In genomic region chr11:68388655-68389015, GRCm38 (mm10) we compare ENCODE assay signal across 20 mouse cellular contexts. TPM values are rescaled to one million over a fixed set of nuclear protein-coding genes. Genes with fewer than 3 reads are reported as not detected.
DNase-seq lines count a peak whose midpoint lies in the region; ATAC-seq and TF ChIP-seq lines count a peak whose summit lies in the region.
"Had no signal": no experiment of that assay in that cellular context is flagged by ENCODE, and none has a peak within 500 bp of the region (broad histone marks: within the 10 kb centered on the region; RNA-seq: fewer than 3 reads in every experiment).

No protein-coding gene starts in this region.

- no peak for TF ChIP-seq CTCF in heart, adult 2 months (IDR thresholded peaks at IDR 0.05)
- TF ChIP-seq CTCF in hindbrain, postnatal 0 days (IDR thresholded peaks at IDR 0.05; ENCODE audit: low read depth): no peak

- peaks cover 15% of the 10 kb centered on the region for H3K4me1 ChIP-seq in heart, adult 2 months (ENCODE audit: control insufficient read depth, insufficient read depth, low read length)
- peaks cover 12% of the 10 kb centered on the region for H3K4me1 ChIP-seq in hindbrain, embryonic 11.5 days (replicated peaks; ENCODE audit: control insufficient read depth, insufficient read depth, low read length)
- H3K4me1 ChIP-seq in hindbrain, postnatal 0 days (ENCODE audit: insufficient read depth, low read length): peaks cover 9% of the 10 kb centered on the region
- peaks cover 72% of the 10 kb centered on the region for H3K4me1 ChIP-seq in neural tube, embryonic 13.5 days (replicated peaks)

- no peak overlapping the region for H3K9ac ChIP-seq in heart, adult 2 months (ENCODE audit: low read depth, low read length)
- no peak overlapping the region for H3K9ac ChIP-seq in hindbrain, embryonic 11.5 days (ENCODE audit: low read depth, low read length)
- H3K9ac ChIP-seq in hindbrain, postnatal 0 days (replicated peaks; ENCODE audit: low read length): no peak overlapping the region
- no peak overlapping the region for H3K9ac ChIP-seq in neural tube, embryonic 13.5 days
- H3K9ac ChIP-seq: forebrain, embryonic 15.5 days; liver, postnatal 0 days; stomach, embryonic 15.5 days had no signal

- 79% methylated on average over 1 of the region's 1 CpGs for WGBS in heart, adult 2 months
- WGBS in hindbrain, embryonic 11.5 days: 10% methylated on average over 1 of the region's 1 CpGs
- WGBS in hindbrain, postnatal 0 days: 59% methylated on average over 1 of the region's 1 CpGs
- WGBS in neural tube, embryonic 13.5 days: 20% methylated on average over 1 of the region's 1 CpGs

- H3K9me3 ChIP-seq in hindbrain, embryonic 11.5 days (ENCODE audit: control insufficient read depth, low read length): no peaks in the 10 kb centered on the region
- H3K9me3 ChIP-seq in hindbrain, postnatal 0 days (ENCODE audit: low read length): no peaks in the 10 kb centered on the region
- no peaks in the 10 kb centered on the region for H3K9me3 ChIP-seq in neural tube, embryonic 13.5 days
- H3K9me3 ChIP-seq: forebrain, embryonic 15.5 days; stomach, embryonic 15.5 days had no signal

- no peak overlapping the region for H3K4me2 ChIP-seq in hindbrain, embryonic 11.5 days (replicated peaks; ENCODE audit: low read depth, low read length)
- H3K4me2 ChIP-seq in hindbrain, postnatal 0 days (ENCODE audit: low read depth, low read length): no peak overlapping the region
- 0 out of 2 replicates have a peak overlapping the region, but pooled peaks have one; percentile 94 for H3K4me2 ChIP-seq in neural tube, embryonic 13.5 days
- H3K4me2 ChIP-seq: forebrain, embryonic 15.5 days; stomach, embryonic 15.5 days had no signal

- no peak overlapping the region for H3K4me3 ChIP-seq in heart, adult 2 months
- no peak overlapping the region for H3K4me3 ChIP-seq in hindbrain, embryonic 11.5 days (ENCODE audit: low read depth, low read length)
- H3K4me3 ChIP-seq in hindbrain, postnatal 0 days (ENCODE audit: low read length): no peak overlapping the region
- no peak overlapping the region for H3K4me3 ChIP-seq in neural tube, embryonic 13.5 days
- H3K4me3 ChIP-seq: forebrain, embryonic 15.5 days; myocyte; stomach, embryonic 15.5 days had no signal

- TF ChIP-seq POLR2A in heart, adult 2 months (IDR thresholded peaks at IDR 0.05; ENCODE audit: insufficient read depth, low read depth, low read length): no peak

- intact Hi-C loops in heart, adult 2 months (cut with DNase I): loop anchor here (10.0 kb wide), 1 partner anchor 64 kb away; no protein-coding TSS in a partner anchor
- intact Hi-C loops in heart, postnatal 36 days (cut with DNase I): loop anchor here (5.0 kb wide), 1 partner anchor 126 kb away; no protein-coding TSS in a partner anchor

- DNase-seq in heart, adult 2 months: no peak
- DNase-seq in heart, postnatal 36 days: no peak
- DNase-seq in hindbrain, embryonic 11.5 days (ENCODE audit: low spot score): peak; percentile 26
- no peak for DNase-seq in hindbrain, postnatal 0 days (ENCODE audit: low spot score)
- DNase-seq in neural tube, embryonic 10.5 days (ENCODE audit: extremely low spot score, low spot score): no peak
- no peak for DNase-seq in thymus, adult 18-20 months
- DNase-seq in frontal cortex, postnatal 14 days (ENCODE audit: low spot score in 2 of 2): no peak
- DNase-seq: adrenal gland, postnatal 10 days; cerebellum, adult 11 months; cerebellum, postnatal 14 days; liver; liver, postnatal 0 days; lung, postnatal 14 days; spleen, adult 18-20 months had no signal

- peaks cover 4% of the 10 kb centered on the region for H3K27me3 ChIP-seq in heart, adult 2 months (ENCODE audit: control insufficient read depth, insufficient read depth, low read length)
- H3K27me3 ChIP-seq in hindbrain, embryonic 11.5 days (ENCODE audit: control insufficient read depth, insufficient read depth, low read length): peaks cover 76% of the 10 kb centered on the region
- peaks cover 27% of the 10 kb centered on the region for H3K27me3 ChIP-seq in hindbrain, postnatal 0 days (ENCODE audit: insufficient read depth, low read length)
- peaks cover 87% of the 10 kb centered on the region for H3K27me3 ChIP-seq in neural tube, embryonic 13.5 days

- ATAC-seq in hindbrain, embryonic 11.5 days (ENCODE audit: low FRiP score): no peak
- ATAC-seq in hindbrain, postnatal 0 days: no peak
- no peak for ATAC-seq in neural tube, embryonic 13.5 days (ENCODE audit: low read depth)
- ATAC-seq: forebrain, embryonic 15.5 days; liver, postnatal 0 days had no signal

- TF ChIP-seq EP300 in heart, adult 2 months (IDR thresholded peaks at IDR 0.05; ENCODE audit: insufficient read depth, low read depth, low read length): no peak

- H3K79me2 ChIP-seq in heart, adult 2 months (replicated peaks; ENCODE audit: control insufficient read depth, insufficient read depth, low read length): no peaks in the 10 kb centered on the region

- no peaks in the 10 kb centered on the region for H3K36me3 ChIP-seq in heart, adult 2 months (ENCODE audit: control insufficient read depth, insufficient read depth, low read length)
- H3K36me3 ChIP-seq in hindbrain, embryonic 11.5 days (ENCODE audit: control insufficient read depth, insufficient read depth, low read length): no peaks in the 10 kb centered on the region
- no peaks in the 10 kb centered on the region for H3K36me3 ChIP-seq in hindbrain, postnatal 0 days (ENCODE audit: insufficient read depth, low read length)
- H3K36me3 ChIP-seq in neural tube, embryonic 13.5 days: no peaks in the 10 kb centered on the region
- H3K36me3 ChIP-seq: forebrain, embryonic 15.5 days; stomach, embryonic 15.5 days had no signal

- 0 out of 2 replicates have a peak overlapping the region, but pooled peaks have one; percentile 5 for H3K27ac ChIP-seq in heart, adult 2 months
- H3K27ac ChIP-seq in hindbrain, embryonic 11.5 days (ENCODE audit: low read depth, low read length): no peak overlapping the region
- no peak overlapping the region for H3K27ac ChIP-seq in hindbrain, postnatal 0 days
- no peak overlapping the region for H3K27ac ChIP-seq in neural tube, embryonic 13.5 days (replicated peaks)
- H3K27ac ChIP-seq: forebrain, embryonic 15.5 days; stomach, embryonic 15.5 days had no signal

RNA-seq across cellular contexts. Expression of gene Ntn1, which starts 12.0 kb away (rescaled TPM):
- total RNA-seq in heart, adult 2 months (2021): 10 to 100 TPM; 55.1 to 70.5 TPM
- polyA plus RNA-seq in heart, adult 2 months (2012; rRNA removed): 32.4 and 35.4 TPM in 2 replicates
- total RNA-seq in heart, postnatal 36 days (2021): 10 to 100 TPM; 55.4 to 61.8 TPM
- polyA plus RNA-seq in hindbrain, embryonic 11.5 days (2014; fragmentation: Nextera tagmentation; extraction: Ambion mirVana): 7.7 and 11.9 TPM in 2 replicates
- 81.7 and 101 TPM in 2 replicates for total RNA-seq in hindbrain, postnatal 0 days (2014; rRNA removed)
- polyA plus RNA-seq in hindbrain, postnatal 0 days (2015; fragmentation: Nextera tagmentation; extraction: Ambion mirVana): 13.8 and 14.3 TPM in 2 replicates
- polyA plus RNA-seq in neural tube, embryonic 13.5 days (2015; fragmentation: Nextera tagmentation; extraction: Ambion mirVana): 31.3 and 35.3 TPM in 2 replicates
- total RNA-seq: granulocyte monocyte progenitor cell, adult 5-6 weeks; megakaryocyte-erythroid progenitor cell, adult 5-6 weeks had no signal

RNA-seq across cellular contexts. Expression of gene Pik3r5, which starts 43.3 kb away (rescaled TPM):
- total RNA-seq in heart, adult 2 months (2021): 1 to 10 TPM in 1 of 2 experiments, under 1 TPM in 1; 0.84 to 1.3 TPM
- polyA plus RNA-seq in heart, adult 2 months (2012; rRNA removed): 1.4 and 2.9 TPM in 2 replicates
- total RNA-seq in heart, postnatal 36 days (2021): 1 to 10 TPM in 1 of 2 experiments, under 1 TPM in 1; 0.67 to 1.7 TPM
- 0.73 and 0.74 TPM in 2 replicates for polyA plus RNA-seq in hindbrain, embryonic 11.5 days (2014; fragmentation: Nextera tagmentation; extraction: Ambion mirVana)
- 1.4 and 2.5 TPM in 2 replicates for total RNA-seq in hindbrain, postnatal 0 days (2014; rRNA removed)
- 0.34 and 0.65 TPM in 2 replicates for polyA plus RNA-seq in hindbrain, postnatal 0 days (2015; fragmentation: Nextera tagmentation; extraction: Ambion mirVana)
- 1.3 and 1.6 TPM in 2 replicates for polyA plus RNA-seq in neural tube, embryonic 13.5 days (2015; fragmentation: Nextera tagmentation; extraction: Ambion mirVana)
